Mouse (Mus musculus): Measurements from ENCODE around the gene Lmcd1. TPM values are rescaled to one million over a fixed set of nuclear protein-coding genes. Genes with fewer than 3 reads are reported as not detected.

Lmcd1 gene
- polyA plus RNA-seq, 1 experiment from 2014 or later: 20.0 TPM

GRCm38 (mm10) chr6:112278805-112279204 lies 5.2 kb downstream of the Lmcd1 start:
- H3K27me3 ChIP-seq (ENCODE audit: control insufficient read depth, insufficient read depth, low read length): no peaks in the 10 kb centered on the region
- WGBS: 84% methylated on average over 1 of the region's 1 CpGs
- no peaks in the 10 kb centered on the region for H3K9me3 ChIP-seq (ENCODE audit: control insufficient read depth, low read length)
- no peak overlapping the region for H3K9ac ChIP-seq (ENCODE audit: low read depth, low read length)
- no peak overlapping the region for H3K27ac ChIP-seq (ENCODE audit: low read depth, low read length)
- H3K4me3 ChIP-seq (ENCODE audit: low read length): no peak overlapping the region
- H3K4me2 ChIP-seq (replicated peaks; ENCODE audit: low read depth, low read length): no peak overlapping the region
- ATAC-seq (ENCODE audit: low FRiP score, low TSS enrichment): no peak
- peaks cover 24% of the 10 kb centered on the region for H3K4me1 ChIP-seq (ENCODE audit: control insufficient read depth, insufficient read depth, low read length)
- H3K36me3 ChIP-seq (ENCODE audit: control insufficient read depth, insufficient read depth, low read length): no peaks in the 10 kb centered on the region

DNA sequence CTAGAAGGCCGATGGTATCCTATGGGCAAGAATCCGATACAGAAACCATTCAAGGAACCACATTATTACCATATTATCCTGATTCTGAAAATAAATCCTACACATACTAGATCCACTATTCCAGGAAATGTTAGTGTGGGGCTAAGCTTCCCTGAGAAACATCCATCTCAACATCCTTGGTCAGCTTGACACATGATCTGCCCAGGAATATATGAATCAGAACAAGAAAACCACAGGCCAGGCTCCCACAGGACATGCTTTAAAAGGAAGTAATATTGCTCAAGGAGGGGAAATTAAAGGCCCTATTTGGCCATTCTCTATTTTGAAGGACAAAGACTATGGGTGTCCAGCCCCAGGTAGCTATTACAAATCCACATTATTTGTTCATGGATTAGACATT lies 6.6 kb downstream of the Lmcd1 start:
- Histone ChIP-seq H3K9me3 (ENCODE audit: control insufficient read depth, low read length) (no peaks in the 10 kb centered on the region), H3K27ac (ENCODE audit: low read depth, low read length) (no peak overlapping the region), H3K4me2 (replicated peaks; ENCODE audit: low read depth, low read length) (no peak overlapping the region), H3K27me3 (ENCODE audit: control insufficient read depth, insufficient read depth, low read length) (no peaks in the 10 kb centered on the region), H3K4me1 (ENCODE audit: control insufficient read depth, insufficient read depth, low read length) (peaks cover 12% of the 10 kb centered on the region), H3K36me3 (ENCODE audit: control insufficient read depth, insufficient read depth, low read length) (no peaks in the 10 kb centered on the region), H3K9ac (ENCODE audit: low read depth, low read length) (no peak overlapping the region), H3K4me3 (ENCODE audit: low read length) (no peak overlapping the region)
- 87% methylated on average over 2 of the region's 2 CpGs for WGBS
- no peak for ATAC-seq (ENCODE audit: low FRiP score, low TSS enrichment)

- Histone ChIP-seq H3K36me3 (ENCODE audit: control insufficient read depth, insufficient read depth, low read length) (no peaks in the 10 kb centered on the region), H3K9me3 (ENCODE audit: control insufficient read depth, low read length) (no peaks in the 10 kb centered on the region), H3K27ac (ENCODE audit: low read depth, low read length) (no peak overlapping the region), H3K9ac (ENCODE audit: low read depth, low read length) (no peak overlapping the region), H3K4me3 (ENCODE audit: low read length) (no peak overlapping the region), H3K4me2 (replicated peaks; ENCODE audit: low read depth, low read length) (no peak overlapping the region), H3K27me3 (ENCODE audit: control insufficient read depth, insufficient read depth, low read length) (no peaks in the 10 kb centered on the region), H3K4me1 (ENCODE audit: control insufficient read depth, insufficient read depth, low read length) (peaks cover 7% of the 10 kb centered on the region; the same call in 1 of the 2 replicates)
- ATAC-seq (ENCODE audit: low FRiP score, low TSS enrichment): peak; percentile 88
- 21% methylated on average over 3 of the region's 3 CpGs for WGBS
These were observed 7.4 kb downstream of the Lmcd1 start for GRCm38 (mm10) chr6:112280945-112281344.

DNA sequence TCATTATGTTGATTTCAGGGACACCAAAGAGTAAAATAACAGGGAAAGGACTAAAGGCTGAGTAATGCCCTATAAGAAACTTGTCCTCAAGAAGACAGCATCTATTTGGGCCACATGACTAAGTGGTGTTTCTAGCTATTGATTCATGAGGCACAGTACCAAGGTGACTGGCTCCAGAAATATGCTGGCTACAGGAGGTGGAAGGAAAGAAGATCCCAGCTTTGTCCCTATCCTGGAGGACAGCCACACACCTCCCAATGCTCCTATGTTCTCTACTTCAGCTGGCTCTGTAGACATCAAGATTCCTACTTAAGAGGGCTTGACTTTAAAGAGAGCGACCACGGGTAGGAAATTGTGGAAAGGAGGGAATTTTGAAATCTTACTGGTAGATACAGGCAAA lies 8.4 kb downstream of the Lmcd1 start:
- Histone ChIP-seq H3K27me3 (ENCODE audit: control insufficient read depth, insufficient read depth, low read length) (no peaks in the 10 kb centered on the region), H3K9ac (ENCODE audit: low read depth, low read length) (no peak overlapping the region), H3K27ac (ENCODE audit: low read depth, low read length) (no peak overlapping the region), H3K36me3 (ENCODE audit: control insufficient read depth, insufficient read depth, low read length) (no peaks in the 10 kb centered on the region), H3K9me3 (ENCODE audit: control insufficient read depth, low read length) (no peaks in the 10 kb centered on the region), H3K4me2 (replicated peaks; ENCODE audit: low read depth, low read length) (no peak overlapping the region), H3K4me3 (ENCODE audit: low read length) (no peak overlapping the region), H3K4me1 (ENCODE audit: control insufficient read depth, insufficient read depth, low read length) (peaks cover 7% of the 10 kb centered on the region; the same call in 1 of the 2 replicates)
- WGBS: 96% methylated on average over 2 of the region's 2 CpGs
- ATAC-seq (ENCODE audit: low FRiP score, low TSS enrichment): no peak

GRCm38 (mm10) chr6:112284087-112284486 lies 10.5 kb downstream of the Lmcd1 start:
- Histone ChIP-seq H3K9me3 (ENCODE audit: control insufficient read depth, low read length) (no peaks in the 10 kb centered on the region), H3K27me3 (ENCODE audit: control insufficient read depth, insufficient read depth, low read length) (no peaks in the 10 kb centered on the region), H3K9ac (ENCODE audit: low read depth, low read length) (no peak overlapping the region), H3K36me3 (ENCODE audit: control insufficient read depth, insufficient read depth, low read length) (no peaks in the 10 kb centered on the region), H3K4me1 (ENCODE audit: control insufficient read depth, insufficient read depth, low read length) (peaks cover 7% of the 10 kb centered on the region; the same call in 1 of the 2 replicates), H3K4me2 (replicated peaks; ENCODE audit: low read depth, low read length) (no peak overlapping the region), H3K4me3 (ENCODE audit: low read length) (no peak overlapping the region), H3K27ac (ENCODE audit: low read depth, low read length) (no peak overlapping the region)
- no peak for ATAC-seq (ENCODE audit: low FRiP score, low TSS enrichment)
- 61% methylated on average over 2 of the region's 2 CpGs for WGBS

DNA sequence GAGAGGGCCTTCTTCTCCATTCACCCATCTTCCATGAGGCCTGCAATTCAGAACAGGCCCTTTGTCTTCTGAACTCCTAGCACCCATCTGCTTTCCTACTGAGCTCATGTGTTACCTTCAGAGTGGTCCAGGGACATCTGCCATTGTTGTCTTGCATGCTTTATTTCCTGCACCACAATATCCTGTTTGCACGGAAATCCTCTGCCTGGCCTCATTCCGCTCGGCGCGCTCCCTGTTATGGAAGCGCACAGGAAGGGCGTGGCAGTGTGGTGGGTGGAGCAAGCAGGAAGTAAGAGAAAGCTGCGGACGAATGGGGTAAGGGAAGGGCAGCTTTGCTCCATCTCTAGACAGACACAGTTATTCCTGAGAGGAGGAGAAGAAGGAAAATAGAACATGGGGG lies 14.1 kb downstream of the Lmcd1 start:
- no peak overlapping the region for H3K4me3 ChIP-seq (ENCODE audit: low read length)
- no peaks in the 10 kb centered on the region for H3K4me1 ChIP-seq (ENCODE audit: control insufficient read depth, insufficient read depth, low read length)
- no peak overlapping the region for H3K27ac ChIP-seq (ENCODE audit: low read depth, low read length)
- H3K4me2 ChIP-seq (replicated peaks; ENCODE audit: low read depth, low read length): no peak overlapping the region
- H3K36me3 ChIP-seq (ENCODE audit: control insufficient read depth, insufficient read depth, low read length): no peaks in the 10 kb centered on the region
- WGBS: 89% methylated on average over 9 of the region's 9 CpGs
- no peaks in the 10 kb centered on the region for H3K27me3 ChIP-seq (ENCODE audit: control insufficient read depth, insufficient read depth, low read length)
- H3K9me3 ChIP-seq (ENCODE audit: control insufficient read depth, low read length): no peaks in the 10 kb centered on the region
- ATAC-seq (ENCODE audit: low FRiP score, low TSS enrichment): no peak
- H3K9ac ChIP-seq (ENCODE audit: low read depth, low read length): no peak overlapping the region

- H3K9ac ChIP-seq (ENCODE audit: low read depth, low read length): no peak overlapping the region
- no peak overlapping the region for H3K27ac ChIP-seq (ENCODE audit: low read depth, low read length)
- H3K4me3 ChIP-seq (ENCODE audit: low read length): no peak overlapping the region
- H3K36me3 ChIP-seq (ENCODE audit: control insufficient read depth, insufficient read depth, low read length): no peaks in the 10 kb centered on the region
- H3K9me3 ChIP-seq (ENCODE audit: control insufficient read depth, low read length): no peaks in the 10 kb centered on the region
- no peak overlapping the region for H3K4me2 ChIP-seq (replicated peaks; ENCODE audit: low read depth, low read length)
- WGBS: 86% methylated on average over 3 of the region's 3 CpGs
- ATAC-seq (ENCODE audit: low FRiP score, low TSS enrichment): no peak
- H3K4me1 ChIP-seq (ENCODE audit: control insufficient read depth, insufficient read depth, low read length): 0 out of 2 replicates have a peak, but pooled peaks cover 1% of the 10 kb centered on the region
- H3K27me3 ChIP-seq (ENCODE audit: control insufficient read depth, insufficient read depth, low read length): no peaks in the 10 kb centered on the region
These were observed 14.7 kb downstream of the Lmcd1 start for GRCm38 (mm10) chr6:112288271-112288670.

- peaks cover 7% of the 10 kb centered on the region; the same call in 1 of the 2 replicates for H3K4me1 ChIP-seq (ENCODE audit: control insufficient read depth, insufficient read depth, low read length)
- H3K27me3 ChIP-seq (ENCODE audit: control insufficient read depth, insufficient read depth, low read length): no peaks in the 10 kb centered on the region
- no peaks in the 10 kb centered on the region for H3K36me3 ChIP-seq (ENCODE audit: control insufficient read depth, insufficient read depth, low read length)
- H3K9ac ChIP-seq (ENCODE audit: low read depth, low read length): no peak overlapping the region
- 72% methylated on average over 4 of the region's 4 CpGs for WGBS
- ATAC-seq (ENCODE audit: low FRiP score, low TSS enrichment): no peak
- no peaks in the 10 kb centered on the region for H3K9me3 ChIP-seq (ENCODE audit: control insufficient read depth, low read length)
- H3K4me2 ChIP-seq (replicated peaks; ENCODE audit: low read depth, low read length): no peak overlapping the region
- H3K4me3 ChIP-seq (ENCODE audit: low read length): no peak overlapping the region
- no peak overlapping the region for H3K27ac ChIP-seq (ENCODE audit: low read depth, low read length)
These were observed 17.6 kb downstream of the Lmcd1 start for GRCm38 (mm10) chr6:112291146-112291545.

DNA sequence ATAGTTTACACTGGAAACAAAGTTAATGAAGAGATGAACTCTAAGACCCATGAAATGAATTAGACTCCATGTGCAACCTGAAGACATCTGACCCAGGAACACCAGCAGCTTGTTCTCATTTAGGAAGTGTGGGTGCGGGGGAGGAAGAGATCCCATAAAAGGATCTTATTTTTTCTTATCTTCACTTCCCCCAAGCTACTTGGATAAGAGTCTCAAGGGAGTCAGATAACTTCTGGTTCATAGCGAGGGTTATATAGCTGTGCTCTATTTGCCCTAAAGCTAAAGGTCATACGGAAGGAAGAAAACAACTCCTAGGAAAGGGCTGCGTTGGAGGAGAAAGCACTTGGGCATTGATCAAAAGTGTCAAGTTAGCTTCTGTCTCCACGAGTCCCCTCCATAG lies 19.8 kb downstream of the Lmcd1 start:
- Histone ChIP-seq H3K27me3 (ENCODE audit: control insufficient read depth, insufficient read depth, low read length) (no peaks in the 10 kb centered on the region), H3K27ac (ENCODE audit: low read depth, low read length) (no peak overlapping the region), H3K4me1 (ENCODE audit: control insufficient read depth, insufficient read depth, low read length) (peaks cover 7% of the 10 kb centered on the region; the same call in 1 of the 2 replicates), H3K4me2 (replicated peaks; ENCODE audit: low read depth, low read length) (no peak overlapping the region), H3K9me3 (ENCODE audit: control insufficient read depth, low read length) (no peaks in the 10 kb centered on the region), H3K9ac (ENCODE audit: low read depth, low read length) (no peak overlapping the region), H3K4me3 (ENCODE audit: low read length) (no peak overlapping the region), H3K36me3 (ENCODE audit: control insufficient read depth, insufficient read depth, low read length) (no peaks in the 10 kb centered on the region)
- peak; percentile 80 for ATAC-seq (ENCODE audit: low FRiP score, low TSS enrichment)
- 8% methylated on average over 5 of the region's 5 CpGs for WGBS

Data from kidney, embryonic 14.5 days (tissue).